Mouse (Mus musculus) testis, adult 2 months (tissue): ENCODE measurements around the gene Ptp4a2. TPM values are rescaled to one million over a fixed set of nuclear protein-coding genes. Genes with fewer than 3 reads are reported as not detected.

Experiments used
- H3K27ac ChIP-seq: fragments of 200-500 bp; 2 replicates; pipeline ENCODE4 v1.5.1; 2012; ENCODE audit warnings: low read depth, low read length; ENCODE audit not compliant: control insufficient read depth, insufficient read depth
- H3K27me3 ChIP-seq: fragments of 200-500 bp; 2 replicates; pipeline ENCODE4 v1.6.1; 2012; ENCODE audit warnings: mild to moderate bottlenecking, low read length, moderate library complexity; ENCODE audit not compliant: control insufficient read depth, insufficient read depth
- H3K36me3 ChIP-seq: fragments of 200-500 bp; 2 replicates; pipeline ENCODE4 v1.6.1; 2012; ENCODE audit warnings: mild to moderate bottlenecking, low read length; ENCODE audit not compliant: control insufficient read depth, insufficient read depth
- H3K4me1 ChIP-seq: fragments of 200-500 bp; 2 replicates; pipeline ENCODE4 v1.6.1; 2012; ENCODE audit warnings: low read length; ENCODE audit not compliant: control insufficient read depth, insufficient read depth
- H3K4me3 ChIP-seq: fragments of 200-500 bp; 2 replicates; pipeline ENCODE4 v1.5.1; 2012; ENCODE audit warnings: low read depth, mild to moderate bottlenecking, low read length, moderate library complexity, mixed read lengths; ENCODE audit not compliant: control insufficient read depth
- CTCF ChIP-seq: fragments of 200-500 bp; IDR thresholded peaks from 2 replicates; pipeline ENCODE4 v1.5.1; 2012; ENCODE audit warnings: low read depth, mild to moderate bottlenecking, inconsistent platforms, low read length, moderate library complexity; ENCODE audit not compliant: control insufficient read depth, insufficient read depth, insufficient replicate concordance
- POLR2A ChIP-seq: fragments of 200-500 bp; IDR thresholded peaks from 2 replicates; pipeline ENCODE4 v1.6.1; 2012; ENCODE audit warnings: low read depth, mild to moderate bottlenecking, inconsistent platforms, low read length, moderate library complexity; ENCODE audit not compliant: control insufficient read depth
- polyA plus RNA-seq: library from polyadenylated mRNA; depleted of rRNA; stranded (reverse); fragments of >200 nt; gene quantifications from 2 replicates; pipeline ENCODE4 v1.2.3, GENCODE M21; 2012

Gene Ptp4a2
- polyA plus RNA-seq, 1 experiment, result 48.8 TPM

DNA sequence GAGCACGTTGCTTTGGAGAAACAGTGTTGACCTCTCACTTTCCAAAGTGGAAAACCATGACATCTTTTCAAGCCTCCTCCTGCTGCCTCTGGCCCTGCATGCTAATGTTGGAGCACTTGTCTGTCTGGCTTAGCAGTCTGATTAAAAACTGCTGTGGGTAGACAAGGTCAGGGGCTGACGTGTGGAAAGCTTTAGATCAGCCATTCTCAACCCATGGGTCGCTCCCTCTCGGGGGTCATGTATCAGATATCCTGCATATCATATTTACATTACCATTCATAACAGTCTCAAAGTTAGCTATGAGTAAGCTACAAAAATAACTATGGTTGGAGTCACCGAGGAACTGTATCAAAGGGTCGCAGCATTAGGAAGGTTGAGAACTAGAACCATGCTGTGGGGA lies 57.2 kb downstream of the Ptp4a2 start:
- no peaks in the 10 kb centered on the region for H3K4me1 ChIP-seq
- TF ChIP-seq POLR2A (no peak), CTCF (no peak)
- H3K36me3 ChIP-seq, result no peaks in the 10 kb centered on the region
- H3K27me3 ChIP-seq, result no peaks in the 10 kb centered on the region
- no peak overlapping the region for H3K4me3 ChIP-seq
- H3K27ac ChIP-seq, result no peak overlapping the region

- no peak for TF ChIP-seq CTCF
- no peak for TF ChIP-seq POLR2A
- no peaks in the 10 kb centered on the region for H3K4me1 ChIP-seq
- H3K4me3 ChIP-seq, result no peak overlapping the region
- H3K36me3 ChIP-seq, result no peaks in the 10 kb centered on the region
- no peaks in the 10 kb centered on the region for H3K27me3 ChIP-seq
- H3K27ac ChIP-seq, result no peak overlapping the region
Measured at GRCm38 (mm10) chr4:129870483-129870882, 59.5 kb downstream of the Ptp4a2 start.

DNA sequence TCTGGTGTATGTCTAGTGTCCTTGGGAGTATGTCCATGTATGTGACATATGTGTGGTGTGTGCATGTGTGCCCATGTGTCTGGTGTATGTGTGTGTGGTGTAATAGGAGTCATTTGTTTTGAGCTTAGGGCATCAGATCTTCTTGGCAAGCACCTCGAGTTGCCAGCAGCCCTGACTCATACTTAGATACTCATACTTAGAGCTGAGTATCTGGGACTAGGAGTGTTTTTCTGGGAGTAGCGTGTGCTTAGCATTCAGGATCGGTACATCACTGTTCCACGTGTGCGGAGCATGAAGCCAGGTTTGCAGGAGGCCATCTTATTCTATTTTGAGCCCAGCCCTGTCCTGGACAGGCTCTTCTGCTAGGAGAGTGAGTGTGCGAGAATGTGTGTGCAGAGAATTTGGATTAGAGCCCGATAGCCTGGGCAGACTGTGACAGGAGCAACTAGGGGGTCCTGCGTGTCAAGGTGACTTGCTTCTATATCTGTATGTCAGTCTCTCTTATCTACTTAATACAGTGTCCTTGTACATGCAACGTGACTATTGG lies 61.4 kb downstream of the Ptp4a2 start:
- Histone ChIP-seq H3K4me1 (peaks cover 3% of the 10 kb centered on the region), H3K4me3 (no peak overlapping the region), H3K36me3 (no peaks in the 10 kb centered on the region), H3K27ac (no peak overlapping the region), H3K27me3 (no peaks in the 10 kb centered on the region)
- TF ChIP-seq CTCF (no peak), POLR2A (no peak)

DNA sequence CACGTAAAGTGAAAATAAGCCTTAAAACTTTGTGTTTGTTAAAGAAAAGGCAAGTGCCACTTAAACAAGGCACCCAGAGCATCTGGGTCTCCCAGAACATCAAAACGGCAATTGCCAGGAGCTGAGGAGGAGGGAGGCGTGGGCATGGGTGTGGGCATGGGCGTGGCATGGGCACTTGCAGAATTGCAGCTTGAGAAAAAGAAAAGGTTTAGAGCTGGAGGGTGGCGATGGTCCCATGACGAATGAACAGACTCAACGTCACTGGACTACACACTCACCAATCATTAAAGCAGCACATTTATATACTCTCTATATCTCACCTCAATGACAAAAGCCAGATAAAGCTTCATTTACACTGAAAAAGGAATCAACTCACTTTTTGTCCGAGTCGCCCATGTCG lies 63.8 kb downstream of the Ptp4a2 start:
- Histone ChIP-seq H3K27me3 (no peaks in the 10 kb centered on the region), H3K27ac (no peak overlapping the region), H3K36me3 (no peaks in the 10 kb centered on the region), H3K4me1 (peaks cover 8% of the 10 kb centered on the region), H3K4me3 (no peak overlapping the region)
- TF ChIP-seq POLR2A (no peak), CTCF (no peak)

- H3K27me3 ChIP-seq, result no peaks in the 10 kb centered on the region
- no peak overlapping the region for H3K4me3 ChIP-seq
- peaks cover 10% of the 10 kb centered on the region for H3K4me1 ChIP-seq
- H3K27ac ChIP-seq, result no peak overlapping the region
- no peaks in the 10 kb centered on the region for H3K36me3 ChIP-seq
- TF ChIP-seq POLR2A (no peak), CTCF (no peak)
Measured at GRCm38 (mm10) chr4:129875406-129875805, 64.4 kb downstream of the Ptp4a2 start.

GRCm38 (mm10) chr4:129876831-129877764 lies 66.1 kb downstream of the Ptp4a2 start:
- Histone ChIP-seq H3K27me3 (no peaks in the 10 kb centered on the region), H3K27ac (peak overlapping the region; percentile 59), H3K4me1 (peaks cover 12% of the 10 kb centered on the region), H3K36me3 (no peaks in the 10 kb centered on the region), H3K4me3 (peak overlapping the region; percentile 63)
- no peak for TF ChIP-seq CTCF
- peak; percentile 66 for TF ChIP-seq POLR2A

DNA sequence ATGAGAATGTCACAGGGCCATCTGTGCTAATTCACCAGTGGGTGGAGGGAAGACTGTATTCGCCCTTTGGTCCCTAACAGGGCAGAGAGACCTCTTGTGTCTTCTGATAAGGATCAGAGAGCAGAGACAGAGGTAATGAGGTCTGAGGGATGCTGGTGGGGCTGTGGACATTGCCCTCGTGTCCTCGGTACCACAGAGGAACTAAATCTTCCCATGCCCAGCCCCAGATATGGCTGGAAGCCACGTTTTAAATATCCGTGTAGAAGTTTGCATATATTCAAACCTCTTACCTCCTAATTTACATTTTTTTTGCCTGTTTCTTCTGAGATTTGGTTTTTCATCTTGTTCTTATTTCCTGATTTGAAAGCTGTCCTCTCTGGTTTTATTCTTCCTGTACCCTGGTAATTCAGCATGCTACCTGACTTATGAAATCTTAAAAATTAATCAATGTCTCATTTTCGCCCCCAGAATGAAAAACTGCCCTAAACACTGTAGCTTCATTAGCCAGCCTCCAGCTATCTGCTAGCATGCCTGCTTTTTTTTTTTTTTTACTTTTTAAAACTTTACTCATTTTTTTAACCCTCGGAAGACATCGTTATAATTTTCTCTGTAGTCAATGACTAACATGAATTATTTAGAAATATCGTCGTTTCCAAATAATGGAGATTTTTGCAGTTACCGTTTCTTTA lies 67.1 kb downstream of the Ptp4a2 start:
- H3K4me3 ChIP-seq, result no peak overlapping the region
- peak overlapping the region; percentile 59 for H3K27ac ChIP-seq
- TF ChIP-seq CTCF (no peak), POLR2A (no peak)
- H3K27me3 ChIP-seq, result no peaks in the 10 kb centered on the region
- H3K36me3 ChIP-seq, result no peaks in the 10 kb centered on the region
- H3K4me1 ChIP-seq, result peaks cover 12% of the 10 kb centered on the region
